Mouse (Mus musculus) gastrocnemius, postnatal 4 days (tissue): ENCODE measurements at regions not wholly inside any gene's neighbourhood (a gene's known extent, or its start where the extent isn't known, plus 50 kb on each side); places are given as distances from the start of the nearest gene placed in this dataset.

Experiments used
- DNase-seq, 2 experiments: peaks; one replicate each; pipeline ENCODE4 v3.0.0; 2021 to 2022; ENCODE audit warnings: low spot score in 2 of 2, mixed read lengths in 2 of 2

DNA sequence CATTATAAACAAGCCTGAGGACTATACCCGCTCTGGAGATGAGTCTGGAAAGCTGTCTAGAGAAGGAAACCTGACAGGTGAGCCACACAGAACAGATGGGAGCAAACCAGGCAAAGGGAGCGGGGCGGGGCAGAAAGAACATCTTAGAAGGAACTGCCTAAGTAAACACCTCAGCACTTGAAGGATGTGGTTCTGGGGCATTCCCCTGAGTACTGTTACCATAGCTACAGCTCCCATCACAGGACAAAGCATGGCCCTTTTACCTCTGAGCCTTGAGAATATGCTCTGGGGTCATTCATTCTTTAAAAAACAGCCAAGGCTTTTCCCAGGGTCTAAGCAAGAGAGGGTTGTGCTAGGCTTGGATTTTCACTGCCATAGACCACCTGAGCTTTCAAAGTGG lies 127.6 kb downstream of the Rpap3 start:
- DNase-seq: no peak

DNA sequence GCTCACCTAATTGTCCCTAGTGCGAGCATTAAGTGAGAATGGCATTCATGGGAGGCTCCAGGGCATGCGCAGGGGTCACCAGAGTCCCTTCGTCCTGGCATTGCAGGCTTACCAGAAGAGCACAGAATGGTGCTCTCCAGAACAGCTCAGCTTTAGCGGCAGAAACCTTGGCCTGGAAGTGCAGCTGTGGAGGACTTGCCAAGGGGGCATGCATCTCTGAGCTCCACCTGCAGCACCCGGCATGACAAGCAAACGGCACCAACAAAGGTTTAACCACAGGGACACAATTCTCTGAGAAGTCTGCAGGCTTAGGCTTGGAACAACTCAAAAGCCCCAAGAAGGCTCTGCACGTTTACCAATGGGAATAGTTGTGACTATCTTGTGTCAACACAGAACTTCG lies 128.4 kb downstream of the Rpap3 start:
- no peak for DNase-seq

DNA sequence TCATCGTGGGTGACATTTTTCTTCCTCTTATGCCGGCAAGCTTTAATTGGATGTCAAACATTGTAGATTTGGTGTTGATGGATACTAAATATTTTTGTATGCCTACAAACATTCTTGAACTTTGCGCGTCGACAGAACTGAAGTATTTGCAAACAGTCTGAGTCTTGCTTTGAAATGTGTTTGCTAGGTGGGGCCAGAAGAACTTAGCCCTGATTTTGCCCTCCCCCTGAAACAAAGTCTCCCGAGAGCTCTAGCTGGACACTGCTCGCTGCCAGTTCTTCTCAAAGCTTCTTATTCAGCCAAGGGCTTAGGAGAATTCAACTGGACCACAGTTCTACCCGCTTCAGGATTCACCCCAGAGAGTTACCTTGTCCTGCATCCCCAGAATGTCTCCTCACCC lies 133.0 kb downstream of the Rpap3 start:
- DNase-seq: no peak

DNA sequence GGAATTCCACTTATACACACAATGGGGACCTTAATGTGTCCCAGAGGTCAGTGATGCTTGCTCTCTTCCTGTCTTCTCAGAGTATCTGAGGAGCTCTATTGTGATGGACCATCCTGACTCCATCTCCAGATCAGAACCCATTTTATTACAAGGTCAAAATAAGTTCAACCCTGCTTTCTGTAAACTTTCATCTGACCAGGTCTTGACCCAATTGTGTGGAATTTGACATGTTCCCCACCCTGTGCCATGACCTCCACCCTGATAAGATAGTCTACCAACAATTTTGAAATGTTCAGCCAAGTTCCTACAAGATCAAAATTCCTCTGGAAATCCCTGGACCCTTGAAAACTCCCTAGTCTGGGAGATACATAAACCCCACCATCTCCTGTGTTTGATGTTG lies 133.7 kb downstream of the Rpap3 start:
- no peak for DNase-seq

DNA sequence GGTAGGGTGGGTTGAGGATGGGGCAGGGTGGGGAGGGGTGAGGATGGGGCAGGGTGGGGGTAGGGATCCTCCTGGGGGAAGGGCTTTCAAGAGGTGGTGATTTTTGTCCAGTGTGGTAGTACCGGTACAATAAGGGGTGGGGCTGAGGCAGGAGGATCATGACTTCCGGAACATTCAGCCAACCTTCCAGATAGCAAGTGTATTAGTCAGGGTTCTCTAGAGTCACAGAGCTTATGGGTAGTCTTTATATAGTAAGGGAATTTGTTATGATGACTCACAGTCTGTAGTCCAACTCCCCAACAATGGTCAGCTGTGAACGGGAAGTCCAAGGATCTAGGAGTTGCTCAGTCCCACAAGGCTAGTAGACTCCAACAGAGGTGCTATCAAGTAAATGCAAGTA lies 145.5 kb downstream of the Rpap3 start:
- DNase-seq: no peak

DNA sequence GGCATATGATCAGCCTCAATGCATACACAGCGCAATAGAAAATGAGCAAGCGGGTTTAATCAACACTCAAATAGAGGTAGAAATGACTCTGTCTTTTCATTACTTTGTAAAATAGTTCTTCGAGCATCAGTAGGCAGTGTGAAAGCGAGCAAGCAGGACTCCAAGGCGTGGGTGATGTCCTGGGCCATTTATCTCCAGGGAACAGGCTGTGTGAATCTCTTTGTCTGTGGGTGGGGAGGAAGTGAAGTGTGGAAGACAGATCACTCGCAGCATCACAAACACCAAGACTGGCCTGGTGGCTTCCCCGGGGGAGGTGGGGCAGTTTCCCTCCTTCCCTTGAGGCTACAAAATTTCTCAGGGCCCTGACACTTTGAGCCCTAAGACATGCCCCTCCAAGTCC lies 146.9 kb downstream of the Rpap3 start:
- DNase-seq: no peak

DNA sequence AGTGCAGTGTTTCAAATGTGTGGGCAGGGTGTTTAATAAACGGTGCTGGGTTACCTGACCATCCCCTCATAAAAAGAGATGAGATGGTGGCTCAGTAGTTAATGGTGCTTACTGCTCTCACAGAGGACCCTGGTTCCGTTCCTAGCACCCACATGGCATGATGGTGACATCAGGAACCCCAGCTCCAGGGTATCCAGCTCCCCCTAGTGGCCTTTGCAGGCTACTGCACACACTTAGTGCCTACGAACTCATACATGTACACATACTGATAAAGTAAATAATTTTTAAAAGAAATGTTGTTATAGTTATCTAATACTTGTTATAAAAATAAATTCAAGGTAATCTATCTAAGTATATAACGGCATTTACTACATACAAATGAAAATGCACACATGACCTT lies 157.3 kb downstream of the Rpap3 start:
- no peak for DNase-seq

DNA sequence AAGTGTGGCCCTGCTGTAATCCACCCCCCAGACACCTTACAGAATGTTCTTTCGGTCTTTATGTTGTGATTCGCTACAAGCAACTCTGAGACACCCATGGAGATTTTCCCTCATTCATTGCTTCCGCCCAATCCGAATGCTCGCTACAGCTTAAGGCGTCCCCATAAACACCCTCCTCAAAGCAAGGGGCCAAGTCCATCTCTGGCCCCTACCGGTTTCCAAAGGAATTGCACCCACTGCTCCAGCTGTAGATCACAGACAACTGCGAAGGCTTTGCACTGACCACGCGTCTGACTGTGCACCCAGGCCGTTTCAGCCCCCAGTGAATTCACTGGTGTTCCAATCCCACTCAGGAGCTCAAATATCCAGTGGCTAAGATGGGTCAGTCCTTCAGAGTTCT lies 160.6 kb downstream of the Rpap3 start:
- no peak for DNase-seq

DNA sequence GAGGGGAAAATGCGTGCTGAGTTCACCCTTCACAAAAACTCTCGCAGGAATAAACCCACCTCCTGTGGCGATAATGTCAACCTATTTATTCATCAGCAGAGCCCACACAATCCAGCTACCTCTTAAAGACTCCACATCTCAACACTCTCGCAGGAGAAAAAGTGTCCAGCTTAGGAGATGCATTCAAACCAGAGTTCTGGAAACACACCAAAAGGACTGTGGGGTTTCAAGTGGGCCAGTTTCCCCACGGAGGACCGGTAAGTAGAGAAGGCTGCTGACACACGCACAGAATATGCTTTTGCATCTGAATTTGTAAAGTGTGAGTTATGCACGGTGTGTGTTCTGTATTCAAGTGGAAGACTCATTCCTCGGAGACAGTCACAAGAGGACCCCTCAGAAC lies 164.0 kb downstream of the Rpap3 start:
- DNase-seq: no peak

DNA sequence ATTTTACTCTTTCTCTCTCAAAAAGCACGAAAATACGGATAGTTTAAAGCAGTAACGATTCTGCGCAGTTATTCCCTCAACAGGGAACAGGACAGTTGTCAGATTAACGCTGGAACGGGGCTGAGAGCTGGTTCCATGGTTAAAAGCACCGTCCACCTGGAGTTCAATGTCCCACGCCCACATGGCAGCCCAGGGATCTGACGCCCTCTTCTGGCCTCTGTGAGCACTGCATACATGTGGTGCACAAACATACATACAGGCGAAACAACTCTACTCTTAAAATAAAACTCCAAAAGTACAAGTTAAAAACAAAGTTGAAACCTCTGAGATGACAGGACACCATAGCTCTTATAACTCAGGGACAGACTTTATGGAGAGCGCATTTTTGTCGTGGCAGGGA lies 169.5 kb downstream of the Rpap3 start:
- DNase-seq: no peak

DNA sequence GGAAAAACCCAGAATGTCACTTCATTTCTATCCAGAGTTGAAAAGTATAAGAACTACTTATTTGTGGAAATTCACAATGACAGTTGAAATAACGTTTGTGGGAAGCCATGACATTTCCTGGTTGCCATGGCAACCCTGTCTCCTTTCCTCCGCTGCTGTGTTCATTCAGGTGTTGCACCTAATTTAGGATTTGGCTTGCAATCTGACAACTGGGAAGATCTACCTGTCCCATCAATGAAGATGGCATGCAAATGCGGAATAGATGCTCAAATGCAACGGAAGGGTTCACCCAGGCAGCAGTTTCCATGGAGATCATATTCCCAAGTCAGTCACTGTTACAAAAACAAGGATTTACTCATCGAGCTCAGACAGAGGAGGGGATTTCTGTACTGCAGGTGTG lies 170.7 kb downstream of the Rpap3 start:
- DNase-seq: no peak

DNA sequence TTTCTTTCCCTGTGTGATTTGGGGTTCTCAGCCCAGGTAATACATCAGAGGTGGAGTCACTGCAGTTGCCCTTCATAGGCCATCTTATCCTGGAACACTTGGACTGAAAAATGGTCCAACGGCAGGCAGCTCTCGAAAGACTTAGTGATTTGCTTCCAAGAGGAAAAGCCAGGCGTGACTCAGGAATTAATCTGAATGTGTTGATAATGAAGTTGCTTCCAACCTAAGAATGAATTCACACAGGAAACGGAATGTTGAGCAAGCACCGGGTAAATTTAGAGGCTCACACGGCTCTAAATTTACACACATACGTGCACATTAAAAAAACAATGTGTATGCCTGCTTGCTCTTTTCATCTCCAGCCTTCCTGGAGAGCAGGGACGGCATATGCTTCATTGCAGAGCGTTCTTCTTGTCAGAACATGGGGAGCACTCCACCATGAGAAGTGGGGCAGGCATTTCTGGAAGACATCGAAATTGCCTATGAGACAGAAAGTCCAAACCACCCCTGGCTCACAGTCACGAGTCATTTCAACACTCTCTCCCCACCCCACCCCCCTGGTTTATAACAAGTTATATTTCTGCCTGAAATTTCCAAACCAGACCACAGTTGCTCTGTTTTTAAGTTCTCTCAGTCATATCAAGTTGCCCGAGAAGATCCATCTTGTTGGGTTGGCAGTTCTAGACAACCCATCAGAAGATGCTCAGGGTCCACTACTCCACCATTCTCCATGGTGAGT lies 171.9 kb downstream of the Rpap3 start:
- no peak for DNase-seq

DNA sequence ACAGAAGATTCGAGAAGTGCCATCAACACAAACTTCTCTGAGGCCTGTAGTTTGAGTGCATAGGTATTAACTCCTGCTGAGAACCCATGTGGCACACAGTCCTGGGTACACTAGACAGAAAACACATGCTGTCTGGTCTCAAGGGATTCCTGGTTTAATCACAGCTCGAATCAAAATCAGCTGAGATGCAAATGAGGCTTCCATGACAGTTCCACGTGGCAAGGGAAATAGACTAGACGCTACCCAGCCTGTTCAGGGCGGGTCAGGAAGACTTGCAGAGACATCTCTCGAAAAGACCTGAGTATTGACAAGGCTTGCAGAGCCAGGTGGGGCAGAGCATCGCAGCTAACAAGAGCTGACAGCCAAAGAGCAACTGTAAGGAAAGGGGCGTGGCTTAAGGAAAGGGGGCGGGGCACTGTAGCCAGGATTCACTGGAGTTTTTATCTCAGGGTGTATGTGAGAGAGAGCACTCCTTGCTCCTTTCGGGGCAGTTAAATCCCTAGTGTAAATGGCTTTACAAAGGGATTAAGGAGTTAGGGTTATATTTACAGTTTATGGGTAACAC lies 173.2 kb downstream of the Rpap3 start:
- DNase-seq: no peak

DNA sequence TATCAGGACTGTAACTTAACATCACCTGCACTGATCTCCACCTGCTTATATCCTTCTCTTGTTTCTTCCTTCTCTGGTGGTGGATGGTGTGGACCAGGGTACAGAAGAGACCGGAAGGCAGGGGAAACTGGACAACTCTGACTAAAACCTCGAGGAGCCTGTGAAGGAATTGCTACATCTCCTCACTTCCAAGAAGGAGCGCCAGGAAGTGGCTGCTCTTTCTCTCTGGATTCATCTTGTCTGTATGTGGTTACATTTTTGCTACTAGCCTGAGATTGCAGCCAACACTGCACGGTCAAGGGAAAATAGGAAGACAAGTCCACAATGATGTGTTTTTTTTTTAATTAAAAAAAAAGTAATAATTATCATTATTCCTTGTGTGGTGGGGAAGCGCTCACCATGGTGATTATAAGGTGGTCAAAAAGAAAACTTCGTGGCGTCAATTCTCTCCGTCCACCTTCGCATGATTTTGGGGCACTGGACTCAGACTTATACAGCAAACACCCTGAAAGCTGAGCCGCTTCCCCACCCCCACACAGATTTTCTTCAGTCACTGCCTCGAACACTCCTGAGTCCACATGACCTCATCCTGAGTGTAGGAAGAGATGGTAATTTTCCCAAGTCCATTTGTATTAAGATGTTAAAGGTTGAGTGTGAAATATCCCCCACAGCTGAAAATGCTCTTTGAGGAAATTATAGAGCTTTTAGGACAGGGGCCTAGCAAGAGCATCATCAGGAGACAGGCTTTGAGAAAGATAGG lies 177.2 kb downstream of the Rpap3 start:
- no peak for DNase-seq

DNA sequence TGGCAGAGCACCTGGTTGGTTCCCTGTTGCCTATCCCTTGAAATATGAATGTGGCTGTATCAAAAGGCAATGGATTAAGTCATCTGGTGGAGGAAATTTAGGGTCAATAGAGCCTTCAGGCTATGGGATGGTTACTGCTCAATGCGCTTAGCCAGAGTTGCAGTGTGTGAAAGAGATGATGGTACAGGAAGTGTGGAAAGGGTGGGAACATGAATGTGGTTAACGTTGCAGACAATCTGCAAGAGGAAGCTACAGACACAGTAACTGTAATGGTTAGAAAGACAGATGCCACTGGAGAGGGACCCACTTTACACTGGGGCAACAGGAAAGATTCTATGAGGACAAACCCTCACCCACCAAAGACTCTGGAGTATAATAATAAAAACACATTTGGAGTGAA lies 185.2 kb downstream of the Rpap3 start:
- DNase-seq: no peak

DNA sequence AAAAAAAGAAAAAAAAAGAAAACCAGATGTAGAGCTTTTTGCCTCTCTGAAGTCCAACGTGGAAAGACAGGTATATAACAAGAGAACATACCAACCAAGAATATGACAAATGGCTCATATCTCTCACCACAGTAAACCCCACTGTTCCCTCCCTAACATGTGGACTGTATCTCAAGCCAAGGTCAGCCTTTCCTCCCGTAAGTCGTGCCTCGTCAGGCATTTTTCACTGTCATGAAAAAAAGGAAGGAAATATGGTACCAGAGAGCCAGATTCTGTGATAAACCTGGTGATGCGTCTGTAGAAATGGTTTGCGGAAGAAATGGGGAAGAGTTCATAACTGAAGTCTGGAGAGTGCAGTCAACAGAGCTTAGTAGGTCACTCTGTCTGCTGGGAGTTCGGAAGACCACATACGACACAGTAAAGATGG lies 185.7 kb downstream of the Rpap3 start:
- DNase-seq: no peak

DNA sequence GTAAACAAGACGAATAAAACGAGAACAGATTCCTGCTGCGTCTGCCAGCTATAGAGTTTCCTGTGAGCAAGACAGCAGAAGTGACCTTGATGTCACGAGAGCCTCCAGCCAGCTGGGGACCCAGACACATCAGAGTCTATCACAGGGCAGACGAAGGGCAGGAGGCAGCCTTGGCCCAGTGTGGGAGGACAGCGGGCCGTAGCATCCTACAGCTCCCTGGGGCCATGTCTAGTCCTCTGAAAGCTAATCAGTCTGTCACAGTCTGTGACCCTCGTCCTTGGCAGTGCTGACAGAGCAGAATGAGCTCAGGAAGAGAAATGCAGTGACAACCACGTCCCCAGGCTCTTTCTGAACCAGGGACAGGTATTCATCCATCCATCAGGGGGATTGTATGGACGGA lies 187.7 kb downstream of the Rpap3 start:
- DNase-seq: peak in 1 of 2 experiments; percentile 14

DNA sequence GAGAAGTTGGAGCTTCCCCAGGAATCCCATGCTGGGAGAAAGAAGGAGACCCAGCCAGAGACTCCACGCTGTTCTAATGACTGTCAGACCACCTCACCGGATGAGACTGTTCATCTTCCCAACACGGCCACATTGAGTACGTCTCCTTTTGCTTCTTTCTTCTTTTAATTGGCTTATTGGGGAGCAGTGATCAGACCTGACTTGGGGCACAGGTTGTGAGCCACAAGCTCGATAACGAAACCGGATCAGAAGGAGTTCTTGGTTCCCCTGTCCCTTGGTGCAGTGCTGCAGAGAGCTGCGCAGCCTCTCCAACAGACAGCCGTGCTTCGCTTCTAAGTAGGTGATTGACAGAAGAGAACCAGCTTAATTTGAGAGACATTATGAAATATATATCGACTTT lies 188.4 kb downstream of the Rpap3 start:
- DNase-seq: no peak

DNA sequence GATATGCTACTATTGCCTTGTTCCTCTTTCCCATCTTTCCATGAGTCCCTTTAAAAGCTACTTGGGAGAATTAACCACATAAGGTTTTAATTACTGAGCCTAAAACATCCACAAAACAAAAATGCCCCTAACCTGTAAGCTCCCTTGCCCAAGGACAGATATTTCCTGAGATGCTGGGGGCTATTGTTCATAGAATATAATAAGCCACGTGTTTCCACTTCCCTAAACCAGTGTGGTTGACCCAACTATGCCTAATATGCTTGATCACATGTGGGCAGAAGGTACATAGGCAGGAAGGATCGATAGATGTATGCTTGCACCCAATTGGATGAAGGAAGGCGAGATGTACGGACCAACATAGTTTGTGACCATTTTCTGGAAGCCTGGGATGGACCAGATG lies 189.9 kb downstream of the Rpap3 start:
- no peak for DNase-seq

DNA sequence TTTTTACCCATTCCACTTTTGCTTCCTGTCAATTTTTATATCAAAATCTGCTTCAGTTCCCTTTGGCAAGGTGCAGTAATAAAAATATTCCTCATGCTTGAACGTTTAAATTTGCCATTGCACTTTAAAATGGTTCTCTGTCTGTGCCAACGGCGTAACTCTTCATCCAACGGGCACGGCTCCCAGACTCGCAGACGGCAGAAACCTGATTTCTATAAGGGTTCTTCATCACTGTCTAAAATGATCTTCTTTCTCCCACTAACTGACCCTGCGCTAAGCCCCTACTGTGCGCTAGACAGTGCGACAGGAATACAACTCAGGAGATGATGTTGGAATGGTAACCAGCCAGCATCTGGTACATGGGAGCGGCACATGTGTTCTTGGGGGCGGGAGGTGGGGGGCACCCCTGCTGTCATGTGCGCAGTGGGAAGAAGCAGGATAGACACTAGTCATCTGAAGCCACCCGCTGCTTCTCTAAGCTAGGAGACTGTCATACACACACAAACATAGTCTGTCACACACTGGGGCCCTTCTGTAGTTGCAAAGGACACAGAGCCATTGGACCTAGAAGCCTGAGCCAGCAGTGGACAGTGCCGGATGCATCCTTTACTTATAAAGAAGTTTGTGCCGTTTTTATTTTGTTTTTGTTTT lies 197.8 kb downstream of the Rpap3 start:
- no peak for DNase-seq

DNA sequence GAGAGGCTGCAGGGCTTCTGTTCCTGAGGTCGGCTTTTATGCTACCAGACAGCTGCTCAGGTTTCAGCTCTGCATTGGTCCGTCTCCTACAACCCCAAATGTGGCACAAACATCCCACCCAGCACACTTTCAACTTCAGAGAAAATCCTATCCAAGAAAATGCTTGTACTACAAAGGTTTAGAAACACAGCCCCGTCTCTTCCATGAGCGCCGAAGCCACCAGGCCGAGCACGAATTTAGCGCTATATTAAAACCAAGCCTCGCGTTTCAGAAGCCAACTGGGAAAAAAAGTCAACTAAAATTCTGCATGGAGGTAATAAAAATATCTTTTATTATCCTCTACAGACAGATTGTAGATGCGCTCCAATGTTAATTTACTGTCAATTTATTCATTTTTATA lies 198.4 kb downstream of the Rpap3 start:
- DNase-seq: no peak

DNA sequence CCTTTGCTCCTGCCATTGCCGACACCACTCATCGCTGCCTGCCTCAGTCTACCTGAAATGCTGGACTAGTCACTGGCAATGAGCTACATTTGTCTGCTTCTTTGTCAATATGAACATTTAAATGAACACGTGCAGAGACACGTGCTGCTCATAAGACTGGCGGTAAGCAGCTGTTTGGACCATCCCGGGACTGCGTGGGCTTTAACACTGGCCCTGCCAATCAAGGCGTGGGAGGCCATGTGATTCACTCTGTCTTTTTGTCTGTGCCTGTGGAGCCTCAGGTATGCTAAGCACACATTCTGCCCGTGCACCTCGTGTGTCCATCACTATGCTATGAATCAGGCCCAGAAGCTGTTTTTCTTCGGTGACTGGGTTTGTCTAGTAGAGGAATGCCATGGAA lies 199.9 kb downstream of the Rpap3 start:
- no peak for DNase-seq
